Mouse (Mus musculus) erythroblast, embryonic 14.5 days (primary cell): ENCODE results near the gene Gbe1.

ENCODE experiments used
- GATA1 ChIP-seq: IDR thresholded peaks from 2 replicates; pipeline ENCODE4 v1.6.1; 2012; ENCODE audit warnings: low read length, inconsistent platforms, mixed read lengths
- TAL1 ChIP-seq: IDR thresholded peaks from 3 replicates; pipeline ENCODE4 v1.6.1; 2012; ENCODE audit warnings: low read length, inconsistent platforms, mixed read lengths

- TF ChIP-seq GATA1 (no peak), TAL1 (no peak)
Measured at GRCm38 (mm10) chr16:70523566-70523965, 209.8 kb downstream of the Gbe1 start.
